Mouse (Mus musculus): Measurements from ENCODE around the gene Trmt1.

Gene Trmt1

DNA sequence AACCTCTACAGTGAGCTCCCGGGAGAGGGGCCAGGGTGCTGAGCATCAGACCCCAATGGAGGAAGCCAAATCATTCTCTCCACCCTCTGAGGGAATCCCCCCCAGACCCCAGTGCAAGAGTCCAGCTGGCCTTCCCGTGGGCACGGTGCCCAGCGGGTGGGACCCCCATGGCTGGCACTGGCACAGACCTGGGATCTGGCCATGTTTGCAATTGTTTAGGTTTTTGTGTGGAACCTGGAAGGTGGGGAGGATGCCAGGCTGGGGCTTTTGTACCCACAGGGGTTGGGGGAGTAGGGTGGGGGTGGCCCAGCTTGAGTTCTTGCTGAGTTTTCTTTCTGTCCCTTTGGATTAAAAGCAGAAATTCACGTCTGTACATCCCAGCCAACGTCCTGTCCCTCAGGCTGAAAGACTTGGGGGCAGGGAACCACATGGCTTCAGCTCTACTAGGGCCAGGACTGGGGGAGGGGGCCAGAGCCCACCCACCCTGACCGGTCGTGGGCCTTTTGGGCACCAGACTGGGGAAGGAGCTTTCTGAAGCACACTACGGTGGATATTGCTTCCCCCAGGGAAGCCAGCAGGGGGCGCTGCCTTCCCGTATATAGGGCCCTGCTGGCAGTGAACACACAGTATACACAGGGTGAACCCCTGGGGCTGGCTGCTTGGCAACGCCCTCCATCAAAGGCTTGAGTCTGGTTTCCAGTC lies 22.8 kb downstream of the Trmt1 start:
- peak; percentile 86 for DNase-seq (ENCODE audit: extremely low spot score)

DNA sequence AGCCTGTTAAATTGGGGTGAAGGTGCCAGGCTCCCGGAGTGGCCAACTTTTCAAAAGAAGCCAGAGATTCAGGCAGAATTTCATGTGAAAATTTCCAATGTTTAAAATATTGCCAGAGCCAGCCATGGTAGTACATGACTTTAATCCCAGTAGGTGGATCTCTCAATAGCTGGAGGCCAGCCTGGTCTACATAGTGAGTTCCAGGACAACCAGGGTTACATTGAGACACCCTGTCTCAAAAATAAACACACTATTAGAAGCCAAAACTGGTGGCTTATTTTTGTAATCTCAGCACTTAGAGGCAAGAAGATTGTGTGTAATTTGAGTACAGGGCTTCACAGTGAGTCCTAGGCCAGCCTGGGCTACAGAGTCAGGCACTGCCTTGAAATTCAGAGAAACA lies 23.8 kb downstream of the Trmt1 start:
- DNase-seq (ENCODE audit: extremely low spot score) = no peak

DNA sequence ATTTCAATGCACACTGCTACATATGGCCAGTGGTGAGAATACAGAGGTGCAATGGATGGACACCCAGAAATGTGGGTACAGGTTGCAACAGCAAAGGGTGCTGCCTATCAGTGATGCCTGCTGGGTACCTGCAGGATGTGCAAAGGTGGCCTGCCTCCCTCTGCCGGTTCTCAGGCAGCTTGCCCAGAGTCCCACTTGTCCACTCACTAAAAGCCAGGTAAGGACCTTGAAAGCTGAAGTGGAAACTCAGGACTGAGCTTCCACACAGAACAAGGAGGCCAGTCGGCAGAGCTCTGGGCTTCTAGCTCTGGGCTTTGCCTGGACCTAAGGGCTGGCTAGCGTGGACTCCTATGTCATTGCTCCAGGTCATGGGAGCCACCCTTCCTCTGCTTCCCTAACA lies 25.2 kb downstream of the Trmt1 start:
- no peak for DNase-seq (ENCODE audit: extremely low spot score)

DNA sequence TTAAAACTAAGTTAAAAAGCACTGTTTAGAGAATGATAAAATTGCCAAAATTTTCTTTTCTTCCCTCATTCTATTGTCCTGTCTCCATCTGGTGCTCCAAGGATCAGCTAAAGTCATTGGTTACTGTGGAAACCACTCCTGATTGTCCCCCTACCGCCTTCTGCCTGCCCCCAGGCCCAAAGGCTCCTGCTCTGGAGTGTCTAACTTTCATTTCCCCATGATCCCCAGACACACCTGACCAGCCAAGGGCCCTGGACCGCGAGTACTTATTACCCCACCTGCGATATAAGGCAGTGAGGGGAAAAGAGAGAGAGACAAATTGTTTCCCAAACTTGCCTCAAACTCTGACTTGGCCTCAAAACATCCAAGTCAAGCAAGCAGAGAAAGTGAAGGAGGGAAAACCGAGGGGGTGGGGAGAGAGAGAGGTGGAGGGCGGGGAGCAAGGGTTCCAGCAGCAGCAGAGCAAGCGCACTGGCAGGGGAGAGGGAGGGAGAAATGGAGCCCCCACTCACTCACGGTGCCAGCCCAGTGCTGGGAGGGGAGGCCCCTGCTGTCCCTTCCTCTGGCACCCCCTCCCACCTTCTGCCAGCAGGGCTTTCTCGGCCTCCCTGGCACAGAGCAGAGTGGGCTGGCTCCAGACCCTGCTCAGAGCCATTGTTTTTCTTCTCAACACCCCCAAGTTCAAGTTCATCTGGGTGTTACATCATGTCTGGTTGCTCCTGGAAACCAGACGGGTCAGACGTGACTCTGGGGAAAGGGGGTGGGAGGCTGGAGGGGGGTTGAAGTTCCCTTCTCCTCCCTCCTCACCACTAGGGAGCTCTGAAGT lies 26.0 kb downstream of the Trmt1 start:
- DNase-seq (ENCODE audit: extremely low spot score) = no peak

DNA sequence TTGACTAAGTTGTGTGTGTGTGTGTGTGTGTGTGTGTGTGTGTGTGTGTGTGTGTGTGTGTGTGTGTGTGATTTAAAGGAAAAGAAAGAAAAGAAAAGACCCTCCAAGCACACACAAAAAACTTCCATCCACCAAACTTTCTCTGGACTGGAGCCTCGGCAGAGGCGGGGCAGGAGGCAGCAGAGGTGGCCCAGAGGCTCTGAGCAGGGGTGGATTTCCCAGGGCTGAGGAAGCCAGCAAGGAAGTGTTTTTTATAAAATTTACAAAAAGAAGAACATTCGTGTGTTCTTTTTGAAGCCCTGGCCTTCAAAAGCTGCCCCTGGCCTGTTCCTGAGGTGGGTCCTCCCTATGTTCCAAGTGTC lies 26.6 kb downstream of the Trmt1 start:
- DNase-seq (ENCODE audit: extremely low spot score) = no peak

DNA sequence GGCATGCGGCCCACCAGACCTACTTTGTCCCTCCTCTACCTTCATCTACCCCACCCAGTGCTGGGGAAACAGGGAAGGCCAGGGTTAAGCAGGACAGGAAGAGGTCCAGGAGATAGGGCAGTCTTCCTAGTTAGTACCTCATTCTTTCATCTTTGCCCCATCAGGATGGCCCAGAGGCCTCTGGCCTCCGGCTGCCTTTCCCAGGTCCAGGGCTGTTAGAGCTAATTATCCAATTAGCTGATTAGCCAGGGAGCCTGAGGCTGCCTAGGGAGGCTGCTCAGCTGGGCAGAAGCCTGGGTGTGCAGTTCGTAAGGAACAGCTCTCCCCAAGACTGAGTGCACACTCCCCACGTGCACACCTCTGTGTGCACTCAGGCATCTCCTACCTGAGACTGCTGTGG lies 27.3 kb downstream of the Trmt1 start:
- no peak for DNase-seq (ENCODE audit: extremely low spot score)

DNA sequence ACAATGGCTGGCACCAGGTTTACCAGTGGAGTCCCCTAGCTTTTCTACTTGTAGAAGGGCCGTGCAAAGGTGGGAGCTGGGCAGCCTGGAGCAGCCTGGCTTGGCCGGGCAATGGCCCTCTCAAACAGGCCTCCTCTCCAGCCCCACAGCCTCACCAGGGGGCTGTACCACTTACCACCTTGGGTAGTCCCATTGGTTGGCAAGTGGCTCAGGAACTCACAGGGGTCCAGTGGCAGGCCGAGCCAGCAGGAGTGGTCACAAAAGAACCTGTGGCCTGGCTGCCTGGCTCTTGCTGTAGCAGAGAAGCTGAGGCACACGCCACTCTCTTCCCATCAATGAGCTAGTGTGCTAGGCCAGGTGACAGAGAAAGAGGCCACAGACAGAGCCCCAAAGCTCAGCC lies 28.1 kb downstream of the Trmt1 start:
- DNase-seq (ENCODE audit: extremely low spot score) = no peak

DNA sequence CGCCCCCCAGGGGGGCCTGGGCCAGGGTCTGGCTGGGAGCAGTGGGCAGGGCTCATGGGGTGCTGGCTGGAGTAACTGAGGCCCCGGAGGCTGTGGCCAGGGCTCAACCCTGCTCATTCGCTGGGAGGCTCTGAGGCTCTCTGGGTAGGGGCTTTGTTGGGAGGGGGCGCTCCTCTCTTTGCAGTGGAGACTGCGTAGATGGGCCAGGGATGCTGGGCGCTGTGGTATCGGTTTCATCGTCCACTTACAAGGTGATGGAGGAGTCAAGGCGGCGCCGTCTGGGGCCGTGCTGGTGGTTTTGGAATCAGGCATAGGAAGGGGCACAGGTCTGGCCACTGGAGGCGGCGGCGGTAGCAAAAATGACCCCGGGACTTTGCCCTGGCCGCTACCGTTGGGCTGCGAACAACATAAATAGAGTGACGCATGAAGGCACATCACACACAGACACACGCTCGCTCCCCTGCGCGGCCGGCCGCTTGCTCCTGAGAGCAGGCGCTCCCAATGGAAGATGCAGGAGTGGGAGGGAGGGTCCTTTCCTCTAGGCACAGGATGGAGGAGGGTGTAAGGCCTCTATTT lies 29.9 kb downstream of the Trmt1 start:
- no peak for DNase-seq (ENCODE audit: extremely low spot score)

DNA sequence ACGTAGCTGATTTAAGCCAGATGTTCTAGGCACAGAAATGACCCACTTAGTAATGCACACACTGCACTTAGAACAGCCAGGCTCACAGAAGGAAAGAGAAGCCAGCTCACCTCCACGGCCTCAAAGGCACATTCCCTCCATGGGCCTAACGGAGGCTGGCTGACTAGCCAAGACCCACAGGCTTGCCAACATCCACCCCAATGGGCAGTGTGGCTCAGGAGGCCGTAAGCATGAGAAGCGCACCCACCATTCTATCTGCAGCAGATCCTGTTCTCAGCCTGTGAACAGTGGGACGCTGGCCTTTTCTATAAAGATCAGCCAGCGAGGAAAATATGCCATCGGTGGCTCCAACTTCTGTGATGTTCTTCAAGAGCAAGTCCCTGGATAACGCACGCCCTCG lies 30.7 kb downstream of the Trmt1 start:
- DNase-seq (ENCODE audit: extremely low spot score) = no peak

DNA sequence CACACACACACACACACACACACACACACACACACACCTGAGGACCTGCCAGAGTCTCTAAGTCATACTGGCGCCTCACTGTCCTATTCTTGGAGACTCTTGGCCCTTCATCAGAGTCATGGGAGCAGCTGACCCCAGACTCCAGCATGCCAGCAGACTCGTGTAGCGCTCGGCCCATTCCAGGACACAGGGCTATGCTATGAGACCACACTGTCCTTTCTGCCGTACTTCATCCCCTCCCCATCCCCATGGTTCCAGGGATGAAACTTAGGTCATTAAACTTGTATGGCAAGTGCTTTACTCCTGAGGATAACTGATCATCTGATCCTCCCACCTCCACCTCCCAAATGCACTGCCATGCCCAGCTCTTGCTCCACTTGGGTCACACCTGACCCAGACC lies 32.4 kb downstream of the Trmt1 start:
- no peak for DNase-seq (ENCODE audit: extremely low spot score)

DNA sequence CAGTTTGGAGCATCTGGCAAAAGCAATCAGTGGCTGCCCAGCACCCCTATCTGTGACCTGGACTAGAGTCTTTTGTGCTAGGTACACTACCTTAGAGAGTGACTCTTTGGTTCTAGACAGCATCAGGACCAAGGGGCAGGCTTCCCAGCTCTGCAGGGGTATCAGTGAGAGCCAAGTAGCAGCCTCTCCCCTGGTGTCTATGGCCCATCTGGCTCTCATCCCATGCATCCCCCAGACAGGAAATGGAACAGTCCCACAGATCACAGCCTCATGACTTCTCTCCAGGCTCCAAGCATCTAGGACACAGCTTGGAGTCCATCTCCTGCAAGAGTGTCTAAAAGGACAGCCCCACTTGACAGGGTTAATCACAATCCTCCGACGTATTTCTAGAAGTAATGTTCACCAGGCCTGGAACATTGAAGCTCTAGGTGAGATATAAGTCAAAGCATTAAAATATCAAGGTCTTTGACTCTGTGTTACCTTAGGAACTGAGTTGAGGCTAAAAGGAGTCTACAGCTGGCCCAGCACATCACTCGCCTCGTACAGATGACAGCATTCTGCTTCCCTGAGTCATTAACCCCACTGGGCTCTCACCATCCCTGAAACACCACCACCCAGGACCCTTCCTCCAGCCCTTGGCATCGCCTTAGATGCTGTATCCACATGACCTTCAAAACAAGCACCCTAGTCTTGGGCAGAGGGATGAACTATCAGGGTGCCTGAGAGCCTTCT lies 33.0 kb downstream of the Trmt1 start:
- DNase-seq (ENCODE audit: extremely low spot score) = no peak

DNA sequence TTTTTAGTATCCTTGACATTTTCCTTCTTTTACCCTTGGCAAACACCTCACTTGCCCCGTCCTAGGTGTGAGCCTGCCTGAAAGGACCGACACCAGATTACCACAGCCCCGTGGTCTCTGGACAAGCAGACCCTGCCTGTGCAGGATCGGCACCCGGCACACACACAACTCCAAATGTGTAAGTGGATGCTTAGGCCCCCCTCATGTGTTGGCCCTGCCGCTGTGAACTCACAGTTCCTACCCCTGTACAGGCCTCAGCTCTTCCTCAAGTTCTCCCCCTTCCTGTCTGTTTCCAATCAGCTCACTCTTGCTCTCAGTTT lies 36.4 kb downstream of the Trmt1 start:
- DNase-seq (ENCODE audit: extremely low spot score) = no peak

DNA sequence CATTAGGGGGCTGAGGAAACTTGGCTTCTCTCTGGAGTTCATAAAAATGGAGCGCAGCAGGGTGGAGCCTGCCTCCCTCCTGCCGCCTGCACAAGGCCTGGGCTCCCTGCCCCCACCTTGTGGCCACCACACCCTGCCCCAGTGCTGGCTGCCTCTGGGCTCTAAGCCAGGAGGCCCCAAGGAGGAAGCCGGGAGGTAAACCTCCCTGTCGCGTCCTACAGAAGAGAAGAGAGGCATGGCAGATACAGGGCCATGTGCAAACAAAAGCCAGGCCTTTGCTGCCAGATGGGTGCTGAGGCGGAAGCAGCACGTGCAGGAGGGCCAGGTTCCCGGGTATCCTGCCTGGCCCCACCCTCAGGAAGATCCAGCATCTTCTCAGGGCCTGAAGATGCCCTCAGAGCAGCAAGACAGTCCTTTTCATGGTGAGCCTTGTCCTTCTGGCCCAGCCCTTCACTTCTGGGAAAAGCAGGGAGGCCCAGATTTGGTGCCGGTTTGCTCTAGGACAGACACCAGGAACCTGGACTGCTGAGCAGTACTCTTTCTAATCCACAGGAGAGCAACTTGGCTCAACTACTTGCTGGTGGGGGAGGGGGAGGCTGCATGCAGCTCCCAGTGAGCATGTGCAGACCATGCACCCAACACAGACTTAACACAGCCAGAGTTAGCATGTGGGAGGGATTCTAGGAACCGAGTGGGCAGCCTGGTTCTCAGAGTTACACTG lies 36.9 kb downstream of the Trmt1 start, which contains the start of gene G430095P16Rik:
Gene G430095P16Rik, plus strand, starts transcription at position 158 of the 721 bp plus-strand sequence.
- DNase-seq (ENCODE audit: extremely low spot score) = no peak

DNA sequence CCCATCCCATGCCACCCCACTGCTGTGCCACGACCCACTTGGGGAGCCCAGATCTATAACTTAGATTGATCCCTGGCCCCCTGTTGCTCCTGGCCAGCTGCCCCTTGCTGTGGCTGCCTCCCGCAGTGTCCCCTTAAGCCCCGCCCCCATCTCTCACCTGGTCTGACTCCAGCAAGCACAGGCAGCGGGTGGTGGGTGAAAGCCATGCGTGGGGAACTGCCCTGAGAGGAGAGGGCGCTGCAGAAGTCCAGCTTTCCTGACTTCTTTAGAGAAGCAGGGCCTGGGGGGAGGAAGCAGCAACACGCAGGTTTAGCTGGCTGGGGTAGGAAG lies 37.4 kb downstream of the Trmt1 start:
- DNase-seq (ENCODE audit: extremely low spot score) = no peak

DNA sequence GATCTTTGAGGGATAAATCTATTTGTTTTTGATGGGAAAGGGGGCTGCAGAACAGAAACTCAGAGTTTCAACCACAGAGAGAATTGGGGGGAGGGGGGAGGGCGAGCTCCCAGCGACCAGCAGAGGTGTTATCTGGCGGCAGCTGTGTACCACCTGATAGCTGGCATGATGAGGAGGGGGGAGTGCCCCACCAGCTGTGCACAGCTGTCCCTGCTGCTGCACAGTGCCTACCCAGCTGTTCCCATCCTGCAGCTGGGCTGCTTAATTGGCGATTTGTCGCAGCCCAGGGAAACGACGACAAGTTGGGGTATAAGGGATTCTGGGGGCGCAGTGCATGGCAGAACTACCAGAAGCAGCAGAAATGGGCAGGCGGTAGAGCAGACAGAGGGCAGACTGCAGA lies 38.6 kb downstream of the Trmt1 start:
- DNase-seq (ENCODE audit: extremely low spot score) = no peak

DNA sequence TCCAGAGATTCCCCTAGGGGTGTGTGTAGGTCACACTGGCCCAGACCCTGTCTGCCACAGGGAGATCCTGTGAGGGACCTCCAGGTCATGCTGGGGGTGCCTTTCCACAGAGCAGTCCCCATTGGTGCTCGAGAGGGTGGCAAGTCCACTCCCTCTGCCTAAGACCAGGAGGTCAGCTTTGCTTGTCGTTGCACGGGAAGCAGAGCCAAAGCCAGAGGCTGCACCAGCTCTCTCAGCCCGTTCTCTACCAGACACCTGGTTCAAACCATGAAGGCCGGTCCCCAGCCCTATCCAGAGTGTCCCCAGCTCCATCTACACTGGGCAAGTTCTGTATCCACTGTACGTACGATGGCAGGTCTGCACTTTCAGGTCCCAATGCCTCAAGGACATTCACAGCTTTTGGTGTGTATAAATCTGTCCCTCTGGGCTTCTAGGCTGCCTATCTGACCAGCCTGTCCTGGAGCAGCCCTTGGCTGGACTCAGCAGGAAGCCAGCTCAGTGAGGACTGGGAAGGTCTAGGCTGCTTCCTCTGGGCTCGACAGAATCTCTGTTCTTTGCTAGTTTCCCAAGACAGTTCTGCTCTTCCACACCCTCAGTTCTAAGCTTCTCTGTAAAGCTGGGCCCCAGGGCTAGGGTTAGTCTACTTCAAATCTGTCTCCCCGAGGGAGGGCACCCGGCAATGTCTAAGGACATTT lies 39.3 kb downstream of the Trmt1 start:
- no peak for DNase-seq (ENCODE audit: extremely low spot score)

DNA sequence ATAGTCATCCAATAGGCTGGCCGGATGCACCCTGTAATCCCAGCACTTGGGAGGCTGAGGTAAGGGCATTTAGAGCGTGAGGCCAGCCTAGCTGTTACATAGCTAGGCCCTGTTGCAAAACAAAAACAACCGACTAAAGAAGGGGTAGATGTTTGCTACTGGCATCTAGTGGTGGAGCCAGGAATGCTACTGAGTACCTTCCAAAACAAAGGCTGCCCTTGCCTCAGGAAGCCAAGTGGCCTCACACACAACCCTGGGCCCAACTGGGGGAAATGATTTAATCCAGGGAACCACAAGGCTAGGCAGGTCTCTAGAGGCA lies 39.8 kb downstream of the Trmt1 start:
- no peak for DNase-seq (ENCODE audit: extremely low spot score)

DNA sequence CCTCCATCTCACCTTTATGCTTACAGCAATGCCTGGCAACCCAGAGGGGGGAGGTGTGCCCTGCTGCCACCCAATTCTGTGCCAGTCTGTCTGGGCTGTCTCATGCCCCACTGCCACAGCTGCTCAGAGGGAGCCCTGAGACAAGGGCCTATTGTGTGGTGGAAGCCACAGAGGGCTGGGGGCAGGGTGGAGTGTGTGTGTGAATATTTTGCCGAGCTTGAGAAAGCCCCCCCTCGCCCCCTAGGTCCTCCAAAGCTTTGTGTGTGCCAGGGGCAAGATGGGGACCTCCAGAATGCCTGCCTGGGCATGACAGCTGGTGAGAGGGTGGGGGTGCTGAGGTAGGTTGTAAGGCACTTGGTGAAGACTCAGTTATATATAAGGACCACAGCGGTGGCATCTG lies 42.4 kb downstream of the Trmt1 start:
- no peak for DNase-seq (ENCODE audit: extremely low spot score)

DNA sequence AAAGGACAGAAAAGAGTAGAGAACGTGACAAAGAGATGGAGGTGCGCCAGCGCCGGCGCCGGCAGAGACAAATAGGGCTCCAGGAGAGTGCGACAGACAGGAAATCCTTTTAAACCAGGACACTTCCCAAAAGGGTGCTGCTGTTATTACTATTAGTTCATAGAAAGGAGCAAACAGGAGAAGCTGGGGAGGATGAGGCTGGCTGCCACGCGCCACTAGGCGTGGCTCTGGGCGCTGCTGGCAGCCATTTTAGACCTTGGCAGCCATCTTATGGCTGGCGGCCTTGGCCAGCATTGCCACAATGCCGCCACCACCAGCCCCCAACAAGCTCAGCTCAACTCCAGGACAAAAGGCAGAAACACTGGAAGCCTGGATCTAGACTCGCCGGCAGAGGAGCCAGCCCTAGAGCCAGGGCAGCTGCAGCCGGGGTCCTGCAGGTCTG lies 43.8 kb downstream of the Trmt1 start:
- no peak for DNase-seq (ENCODE audit: extremely low spot score)

DNA sequence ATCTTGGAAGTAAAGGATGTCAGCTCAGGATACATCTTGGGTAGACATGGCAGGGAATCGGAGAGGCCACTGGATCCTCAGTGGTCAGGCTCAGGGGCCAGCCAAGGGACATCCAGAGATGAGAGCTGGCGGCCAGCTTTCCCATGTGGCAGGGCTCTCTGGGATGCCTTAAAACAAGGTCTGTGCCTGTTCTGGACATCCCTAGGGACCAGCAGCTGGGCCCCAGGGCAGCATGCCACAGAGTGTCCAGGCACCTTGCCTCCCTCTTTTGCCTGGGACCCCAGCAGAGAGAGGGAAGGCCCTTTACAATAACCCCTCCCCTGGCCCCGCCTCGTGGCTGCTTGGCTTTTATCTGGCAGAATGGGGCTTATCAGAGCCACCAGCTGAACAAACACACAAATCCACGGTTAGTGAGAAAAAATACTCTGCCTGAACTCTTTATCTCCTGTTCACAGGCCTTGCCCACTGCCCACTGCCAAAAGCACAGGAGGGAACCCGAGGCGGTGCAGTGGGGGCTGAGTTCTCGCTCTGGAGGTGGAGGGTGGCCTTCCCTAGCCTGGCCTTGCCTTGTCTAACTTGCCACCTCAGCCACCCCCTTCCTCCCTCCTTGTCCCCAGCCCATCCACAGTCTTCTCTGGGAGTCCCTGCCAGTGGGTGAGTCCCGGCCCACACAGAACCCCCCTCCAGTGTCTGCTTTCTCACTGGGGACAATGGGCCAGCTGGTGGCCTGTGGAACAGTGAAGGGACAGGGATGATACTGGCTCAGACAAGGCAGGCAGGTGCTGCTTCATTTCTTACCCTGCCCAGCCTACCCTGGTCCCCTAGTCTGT lies 44.6 kb downstream of the Trmt1 start:
- no peak for DNase-seq (ENCODE audit: extremely low spot score)
